Mouse (Mus musculus): ENCODE measurements at regions not wholly inside any gene's neighbourhood (a gene's known extent, or its start where the extent isn't known, plus 50 kb on each side); places are given as distances from the start of the nearest gene placed in this dataset.
"Not testable (repeated sequence)": the region's sequence is repeated elsewhere in the genome, so short reads cannot be mapped to it uniquely, and the experiment has no call there.

DNA sequence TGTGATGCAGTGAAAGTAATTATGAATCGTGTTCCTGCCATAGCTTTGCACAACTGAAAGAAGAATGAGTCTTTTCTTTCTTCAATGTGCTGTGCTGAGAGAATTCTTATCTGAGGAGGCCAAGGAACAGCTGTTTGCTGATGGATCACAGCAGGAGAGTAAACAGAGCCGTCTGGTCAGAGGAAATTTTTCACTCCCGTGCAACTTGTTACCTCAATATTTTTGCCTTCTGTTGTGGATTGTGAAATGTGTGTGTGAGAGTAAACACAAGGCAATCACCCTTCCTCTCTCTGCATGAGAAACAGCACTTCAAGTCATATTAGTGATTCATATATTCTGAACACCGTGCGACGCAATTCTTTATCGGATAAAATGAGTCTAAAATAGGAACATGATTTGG lies 171.9 kb downstream of the Epm2a start:
- Histone ChIP-seq H3K4me2 (no peak overlapping the region), H3K4me3 (replicated peaks) (no peak overlapping the region), H3K36me3 (no peaks in the 10 kb centered on the region), H3K27ac (no peak overlapping the region), H3K9ac (no peak overlapping the region), H3K27me3 (replicated peaks) (no peaks in the 10 kb centered on the region), H3K4me1 (no peaks in the 10 kb centered on the region), H3K9me3 (no peaks in the 10 kb centered on the region)
- 26% methylated on average over 7 of the region's 7 CpGs for WGBS
- ATAC-seq (ENCODE audit: insufficient read depth, low FRiP score, low read depth), result no peak

DNA sequence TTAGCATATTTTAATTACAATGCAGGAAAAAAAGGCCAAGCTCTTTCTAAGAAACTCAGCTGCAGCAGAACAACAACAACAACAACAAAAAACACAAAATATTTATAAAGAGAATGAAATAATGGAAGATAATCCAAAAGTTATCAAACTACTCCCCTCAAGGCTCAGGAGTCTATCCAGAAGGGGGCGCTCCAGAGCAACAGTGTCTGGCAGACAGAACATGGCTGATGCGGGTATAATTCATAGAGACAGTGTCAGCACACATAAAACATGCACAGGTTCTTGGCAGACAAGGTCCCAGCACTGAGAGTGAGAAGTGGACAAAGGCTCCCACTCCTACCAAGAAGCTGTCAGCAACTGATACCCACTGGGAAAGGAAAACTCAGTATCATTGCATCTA lies 173.9 kb downstream of the Epm2a start:
- H3K4me1 ChIP-seq, result no peaks in the 10 kb centered on the region
- H3K9ac ChIP-seq, result no peak overlapping the region
- H3K4me3 ChIP-seq (replicated peaks), result no peak overlapping the region
- H3K4me2 ChIP-seq, result no peak overlapping the region
- no peaks in the 10 kb centered on the region for H3K36me3 ChIP-seq
- no peak for ATAC-seq (ENCODE audit: insufficient read depth, low FRiP score, low read depth)
- no peaks in the 10 kb centered on the region for H3K27me3 ChIP-seq (replicated peaks)
- 59% methylated on average over 2 of the region's 2 CpGs for WGBS
- H3K27ac ChIP-seq, result no peak overlapping the region
- no peaks in the 10 kb centered on the region for H3K9me3 ChIP-seq

DNA sequence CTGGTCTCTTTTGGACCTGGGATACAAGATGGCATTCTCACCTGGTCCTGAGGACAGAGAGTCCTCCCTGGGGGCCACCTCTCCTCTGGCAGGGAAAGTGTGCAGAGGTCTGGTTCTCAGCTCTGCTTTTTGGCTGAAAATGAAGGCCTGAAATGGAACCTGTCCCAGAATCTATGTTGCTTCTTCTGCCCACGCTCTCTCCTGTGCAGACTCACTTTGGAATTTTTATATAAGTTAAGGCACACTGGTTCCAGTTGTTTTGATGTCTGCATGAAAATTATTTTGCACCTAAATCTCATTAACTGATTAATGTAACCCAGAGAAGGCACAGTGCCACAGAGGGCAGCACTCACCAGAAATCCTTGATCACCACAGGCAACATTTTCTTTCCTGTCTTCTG lies 188.1 kb downstream of the Epm2a start:
- H3K9me3 ChIP-seq, result no peaks in the 10 kb centered on the region
- no peak overlapping the region for H3K9ac ChIP-seq
- WGBS, result 81% methylated on average over 1 of the region's 1 CpGs
- H3K4me1 ChIP-seq, result no peaks in the 10 kb centered on the region
- no peak overlapping the region for H3K4me3 ChIP-seq (replicated peaks)
- H3K27me3 ChIP-seq (replicated peaks), result no peaks in the 10 kb centered on the region
- no peak for ATAC-seq (ENCODE audit: insufficient read depth, low FRiP score, low read depth)
- H3K4me2 ChIP-seq, result no peak overlapping the region
- H3K36me3 ChIP-seq, result no peaks in the 10 kb centered on the region
- H3K27ac ChIP-seq, result no peak overlapping the region

DNA sequence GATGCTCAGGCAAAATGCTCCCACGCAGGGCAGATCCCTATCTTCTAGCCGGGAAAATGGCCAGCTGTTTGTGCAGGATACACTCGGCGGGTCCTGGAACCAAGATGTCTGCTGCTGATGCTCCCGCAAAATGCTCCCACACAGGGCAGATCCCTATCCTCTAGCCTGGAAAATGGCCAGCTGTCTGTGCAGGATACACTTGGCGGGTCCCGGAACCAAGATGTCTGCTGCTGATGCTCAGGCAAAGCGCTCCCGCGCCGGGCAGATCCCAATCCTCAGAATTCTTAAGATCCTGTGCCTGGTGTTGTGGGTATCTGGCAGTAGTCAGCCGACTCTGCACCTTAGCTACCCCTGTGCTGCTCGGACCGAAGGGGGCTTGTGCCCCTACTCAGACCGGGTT lies 212.2 kb downstream of the Epm2a start:
- not testable (repeated sequence) for H3K27me3 ChIP-seq (replicated peaks); H3K36me3 ChIP-seq; H3K9ac ChIP-seq; H3K4me2 ChIP-seq; H3K27ac ChIP-seq; ATAC-seq (ENCODE audit: insufficient read depth, low FRiP score, low read depth); H3K4me1 ChIP-seq; H3K4me3 ChIP-seq (replicated peaks); H3K9me3 ChIP-seq
- 84% methylated on average over 15 of the region's 15 CpGs for WGBS

DNA sequence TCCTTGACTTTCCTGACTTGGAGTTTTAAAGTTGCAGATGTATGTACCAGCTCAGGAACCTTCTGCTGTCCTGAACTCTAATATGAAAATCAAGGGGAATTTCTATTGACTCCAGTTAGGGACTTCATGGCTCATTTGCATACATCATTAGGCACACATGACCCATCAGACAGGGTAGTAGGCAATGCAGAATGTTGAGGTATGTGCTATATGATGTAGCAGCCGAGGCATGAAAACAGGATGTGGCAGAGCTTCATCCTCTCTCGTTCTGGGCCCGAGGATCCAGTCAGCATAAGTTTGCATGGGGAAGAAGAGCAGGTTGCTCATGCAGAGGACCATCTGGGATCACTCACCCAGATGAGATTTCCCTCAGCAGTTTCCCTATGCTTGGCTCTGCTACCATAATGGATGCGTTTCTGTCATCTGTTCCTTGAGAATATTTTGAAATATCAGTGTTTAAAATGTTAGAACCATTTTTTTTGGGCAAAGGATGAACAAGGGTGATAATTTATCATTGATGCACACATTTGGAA lies 227.4 kb downstream of the Epm2a start:
- Histone ChIP-seq H3K4me1 (no peaks in the 10 kb centered on the region), H3K9ac (no peak overlapping the region), H3K4me2 (no peak overlapping the region), H3K4me3 (replicated peaks) (no peak overlapping the region), H3K27me3 (replicated peaks) (no peaks in the 10 kb centered on the region), H3K9me3 (no peaks in the 10 kb centered on the region), H3K36me3 (no peaks in the 10 kb centered on the region), H3K27ac (no peak overlapping the region)
- ATAC-seq (ENCODE audit: insufficient read depth, low FRiP score, low read depth), result no peak
- WGBS, result 59% methylated on average over 4 of the region's 4 CpGs

DNA sequence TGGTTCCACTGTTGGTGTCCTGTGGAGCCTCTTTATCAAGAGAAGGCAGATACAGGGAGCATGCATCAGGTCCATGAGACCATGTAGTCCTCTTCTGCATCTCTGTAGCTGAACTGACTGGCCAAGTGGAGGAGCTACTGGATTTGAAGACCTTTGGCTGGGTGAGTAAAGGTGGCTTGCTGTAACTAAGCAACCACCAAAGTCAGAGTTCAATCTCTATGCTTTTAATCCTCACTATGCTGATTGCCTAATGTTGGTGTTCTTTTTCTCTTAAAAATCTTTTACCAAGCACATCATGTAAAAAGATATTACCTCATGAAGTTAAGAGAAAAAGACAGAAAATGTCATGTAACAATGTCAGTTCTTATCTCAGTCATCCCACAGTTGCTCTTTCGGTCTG lies 265.2 kb downstream of the Epm2a start:
- Histone ChIP-seq H3K27me3 (replicated peaks) (no peaks in the 10 kb centered on the region), H3K9me3 (no peaks in the 10 kb centered on the region), H3K4me2 (no peak overlapping the region), H3K9ac (no peak overlapping the region), H3K4me1 (no peaks in the 10 kb centered on the region), H3K27ac (no peak overlapping the region), H3K4me3 (replicated peaks) (no peak overlapping the region), H3K36me3 (no peaks in the 10 kb centered on the region)
- 85% methylated on average over 1 of the region's 1 CpGs for WGBS
- ATAC-seq (ENCODE audit: insufficient read depth, low FRiP score, low read depth), result no peak

DNA sequence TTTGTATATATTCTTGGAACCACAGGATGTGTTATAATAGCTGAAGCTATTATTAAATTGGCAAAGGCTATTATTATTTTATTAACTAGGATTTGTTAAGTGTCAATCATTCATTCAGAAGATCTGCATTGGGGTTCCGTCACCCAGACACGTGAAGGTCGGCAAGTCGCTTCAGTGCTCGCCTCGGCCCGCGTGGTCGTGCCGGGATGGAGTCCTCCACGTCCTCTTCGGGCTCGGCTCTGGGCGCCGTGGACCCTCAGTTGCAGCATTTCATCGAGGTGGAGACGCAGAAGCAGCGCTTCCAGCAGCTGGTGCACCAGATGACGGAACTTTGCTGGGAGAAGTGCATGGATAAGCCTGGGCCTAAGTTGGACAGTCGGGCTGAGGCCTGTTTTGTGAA lies 265.9 kb downstream of the Epm2a start:
- ATAC-seq (ENCODE audit: insufficient read depth, low FRiP score, low read depth); H3K27ac ChIP-seq; H3K27me3 ChIP-seq (replicated peaks); H3K4me2 ChIP-seq; H3K4me3 ChIP-seq (replicated peaks); H3K4me1 ChIP-seq; H3K9me3 ChIP-seq; H3K36me3 ChIP-seq; H3K9ac ChIP-seq: not testable (repeated sequence)
- 93% methylated on average over 20 of the region's 20 CpGs for WGBS

DNA sequence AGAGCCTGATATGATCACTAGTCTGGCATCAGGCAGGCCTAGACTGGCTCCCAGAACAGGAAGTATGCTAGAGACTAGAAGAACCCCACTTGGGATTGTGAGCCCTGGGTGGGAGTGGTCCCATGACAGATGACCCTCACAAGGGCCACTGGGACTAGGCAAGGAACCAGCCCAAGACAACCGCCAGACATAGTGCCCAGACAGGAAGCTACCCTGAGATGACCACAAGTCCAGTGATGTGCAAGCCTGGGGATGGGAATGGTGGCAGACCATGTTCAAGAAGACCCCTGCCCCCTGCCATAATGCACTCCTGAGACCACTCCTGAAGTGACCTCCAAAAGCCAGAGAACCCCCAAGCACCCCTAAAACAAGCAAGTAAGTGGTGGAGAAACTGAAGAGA lies 304.9 kb downstream of the Epm2a start:
- no peaks in the 10 kb centered on the region for H3K27me3 ChIP-seq (replicated peaks)
- H3K4me1 ChIP-seq, result no peaks in the 10 kb centered on the region
- H3K9ac ChIP-seq, result no peak overlapping the region
- no peak for ATAC-seq (ENCODE audit: insufficient read depth, low FRiP score, low read depth)
- no peak overlapping the region for H3K4me3 ChIP-seq (replicated peaks)
- WGBS, result 96% methylated on average over 1 of the region's 1 CpGs
- H3K9me3 ChIP-seq, result no peaks in the 10 kb centered on the region
- H3K27ac ChIP-seq, result no peak overlapping the region
- H3K4me2 ChIP-seq, result no peak overlapping the region
- no peaks in the 10 kb centered on the region for H3K36me3 ChIP-seq

DNA sequence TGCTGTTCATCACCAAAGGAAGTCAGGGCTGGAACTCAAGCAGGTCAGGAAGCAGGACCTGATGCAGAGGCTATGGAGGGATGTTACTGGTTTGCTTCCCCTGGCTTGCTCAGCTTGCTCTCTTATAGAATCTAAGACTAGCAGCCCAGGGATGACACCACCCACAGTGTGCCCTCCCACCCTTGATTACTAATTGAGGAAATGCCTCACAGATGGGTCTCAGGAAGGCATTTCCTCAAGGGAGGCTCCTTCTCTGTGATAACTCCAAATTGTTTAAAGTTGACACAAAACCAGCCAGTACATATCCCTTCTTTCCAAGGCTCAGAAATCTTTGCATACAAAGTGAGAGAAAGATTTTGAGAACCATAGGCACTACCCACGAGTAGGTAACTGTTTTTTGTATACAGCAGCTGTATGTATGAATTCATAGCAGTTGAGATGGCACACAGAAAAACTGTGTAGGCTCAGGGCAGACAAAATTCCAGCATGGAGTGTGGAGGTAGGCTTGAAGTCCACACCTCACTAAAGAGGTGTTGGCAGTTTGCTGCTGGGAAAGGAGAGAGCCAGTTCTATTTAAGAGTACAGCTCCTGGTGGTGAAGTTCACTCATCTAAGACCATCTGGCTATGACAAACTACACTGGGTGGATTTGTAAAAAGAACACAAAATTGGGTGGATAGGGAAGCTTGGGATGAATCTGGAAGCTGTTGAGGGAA lies 317.0 kb downstream of the Epm2a start:
- H3K27ac ChIP-seq, result no peak overlapping the region
- no peaks in the 10 kb centered on the region for H3K36me3 ChIP-seq
- H3K27me3 ChIP-seq (replicated peaks), result no peaks in the 10 kb centered on the region
- H3K4me1 ChIP-seq, result no peaks in the 10 kb centered on the region
- 40% methylated on average over 1 of the region's 1 CpGs for WGBS
- no peak overlapping the region for H3K4me3 ChIP-seq (replicated peaks)
- no peak for ATAC-seq (ENCODE audit: insufficient read depth, low FRiP score, low read depth)
- no peak overlapping the region for H3K4me2 ChIP-seq
- no peak overlapping the region for H3K9ac ChIP-seq
- no peaks in the 10 kb centered on the region for H3K9me3 ChIP-seq

DNA sequence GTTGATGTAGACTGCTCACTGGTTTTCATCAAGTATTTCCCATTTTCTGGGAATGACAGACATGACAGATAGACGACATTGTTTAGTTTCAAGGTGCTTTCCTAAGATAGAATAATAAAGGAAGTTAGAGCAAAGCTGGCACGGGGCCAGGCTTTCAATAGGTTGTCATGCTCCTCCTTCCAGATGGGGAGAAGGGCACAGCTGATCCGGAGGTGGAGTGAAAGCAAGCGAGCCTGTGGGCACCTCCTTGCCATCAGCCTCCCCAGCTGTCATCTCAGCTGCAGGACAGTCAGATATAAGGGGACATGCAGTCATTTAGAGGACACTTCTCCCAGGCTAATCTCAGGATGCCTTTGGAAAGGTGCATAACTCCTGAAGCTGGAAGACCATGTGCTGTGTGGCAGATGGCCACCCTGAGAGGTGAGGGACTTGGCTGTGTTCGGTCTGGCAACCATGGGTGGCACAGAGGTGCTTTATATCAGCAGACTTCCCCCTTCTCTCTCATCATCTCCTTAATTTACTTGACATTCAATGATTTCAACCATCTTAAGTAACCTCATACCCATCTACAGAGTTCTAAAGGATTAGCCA lies 318.6 kb downstream of the Epm2a start:
- Histone ChIP-seq H3K4me3 (replicated peaks) (no peak overlapping the region), H3K9me3 (no peaks in the 10 kb centered on the region), H3K36me3 (no peaks in the 10 kb centered on the region), H3K27me3 (replicated peaks) (no peaks in the 10 kb centered on the region), H3K9ac (no peak overlapping the region), H3K27ac (no peak overlapping the region), H3K4me1 (no peaks in the 10 kb centered on the region), H3K4me2 (no peak overlapping the region)
- WGBS, result 49% methylated on average over 5 of the region's 5 CpGs
- no peak for ATAC-seq (ENCODE audit: insufficient read depth, low FRiP score, low read depth)

DNA sequence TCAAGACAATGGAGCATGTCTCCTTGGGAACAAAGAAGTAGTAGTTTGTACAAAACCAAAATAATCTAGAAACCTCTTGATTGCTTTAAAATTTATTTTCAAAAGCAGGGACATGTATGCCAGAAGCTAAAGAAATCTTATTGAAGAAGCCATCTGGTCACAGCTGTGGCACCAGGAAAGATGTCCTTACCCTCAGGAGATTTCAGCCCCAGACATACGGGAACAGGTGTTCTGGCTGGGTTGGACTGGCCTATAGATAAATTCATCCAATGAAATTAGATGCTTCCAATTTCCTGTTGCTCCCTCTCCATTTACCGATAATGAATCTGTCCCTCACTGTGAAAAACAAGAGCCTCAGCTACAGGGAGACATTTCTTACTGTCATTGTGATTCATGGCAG lies 366.5 kb downstream of the Epm2a start:
- no peaks in the 10 kb centered on the region for H3K4me1 ChIP-seq
- ATAC-seq (ENCODE audit: insufficient read depth, low FRiP score, low read depth), result no peak
- H3K9ac ChIP-seq, result no peak overlapping the region
- no peaks in the 10 kb centered on the region for H3K27me3 ChIP-seq (replicated peaks)
- no peaks in the 10 kb centered on the region for H3K9me3 ChIP-seq
- H3K4me2 ChIP-seq, result no peak overlapping the region
- no peaks in the 10 kb centered on the region for H3K36me3 ChIP-seq
- WGBS, result 70% methylated on average over 2 of the region's 2 CpGs
- H3K4me3 ChIP-seq (replicated peaks), result no peak overlapping the region
- H3K27ac ChIP-seq, result no peak overlapping the region

DNA sequence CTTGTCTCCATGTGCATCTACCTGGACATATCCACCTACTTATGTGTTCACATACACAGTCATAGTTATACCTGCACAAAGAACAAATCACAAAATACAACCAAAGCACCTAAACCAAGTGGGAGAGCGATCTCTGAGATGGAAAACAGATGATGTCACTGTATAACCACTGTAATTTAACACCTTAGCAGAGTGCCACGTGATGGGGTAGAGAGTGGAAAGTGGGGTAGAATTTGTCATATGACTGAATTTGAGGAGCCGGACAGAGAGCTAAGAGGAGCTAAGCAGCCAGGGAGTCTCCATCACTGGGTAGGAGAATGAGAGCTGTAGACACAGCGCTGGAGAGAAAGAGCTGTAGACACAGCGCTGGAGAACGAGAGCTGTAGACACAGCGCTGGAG lies 381.6 kb downstream of the Epm2a start:
- WGBS, result 79% methylated on average over 7 of the region's 7 CpGs
- Histone ChIP-seq H3K4me2 (no peak overlapping the region), H3K36me3 (no peaks in the 10 kb centered on the region)

DNA sequence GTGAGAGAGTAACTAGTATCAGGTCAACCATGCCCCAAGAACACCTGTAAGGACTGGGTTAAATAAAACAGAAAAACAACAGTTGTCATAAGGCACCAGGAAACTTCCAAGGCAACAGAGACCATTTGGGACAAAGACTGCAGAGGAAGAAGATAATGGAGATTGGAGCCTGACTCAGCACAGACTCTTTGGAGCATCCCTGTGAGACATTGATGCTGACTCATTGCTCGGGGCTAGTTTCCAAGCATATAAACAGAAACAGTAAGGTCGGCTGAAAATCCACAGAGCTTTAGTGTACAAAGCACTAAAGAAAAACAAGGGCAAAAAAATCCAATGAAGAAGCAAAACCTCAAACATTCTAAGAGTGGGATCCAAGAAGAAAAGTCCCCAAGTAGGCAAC lies 386.3 kb downstream of the Epm2a start:
- no peak for ATAC-seq (ENCODE audit: insufficient read depth, low FRiP score, low read depth)
- no peak overlapping the region for H3K9ac ChIP-seq
- no peaks in the 10 kb centered on the region for H3K4me1 ChIP-seq
- H3K27me3 ChIP-seq (replicated peaks), result no peaks in the 10 kb centered on the region
- no peak overlapping the region for H3K4me2 ChIP-seq
- no peaks in the 10 kb centered on the region for H3K36me3 ChIP-seq
- 63% methylated on average over 2 of the region's 2 CpGs for WGBS
- H3K27ac ChIP-seq, result no peak overlapping the region
- H3K9me3 ChIP-seq, result no peaks in the 10 kb centered on the region
- H3K4me3 ChIP-seq (replicated peaks), result no peak overlapping the region

More for the DNA sequence above, 381.6 kb downstream of the Epm2a start:
- Histone ChIP-seq H3K4me3 (replicated peaks) (no peak overlapping the region), H3K27ac (no peak overlapping the region), H3K27me3 (replicated peaks) (no peaks in the 10 kb centered on the region), H3K4me1 (no peaks in the 10 kb centered on the region), H3K9me3 (no peaks in the 10 kb centered on the region), H3K9ac (no peak overlapping the region)
- no peak for ATAC-seq (ENCODE audit: insufficient read depth, low FRiP score, low read depth)

Data from stomach, embryonic 15.5 days (tissue).